Mouse (Mus musculus) forebrain, postnatal 0 days (tissue): ENCODE measurements around the gene Gm42517. TPM values are rescaled to one million over a fixed set of nuclear protein-coding genes. Genes with fewer than 3 reads are reported as not detected.

Source experiments
- ATAC-seq: fragments of 200-750 bp; cut with Nextera tagmentation; 2 replicates; pipeline ENCODE4 v1.8.0; 2017; ENCODE audit warnings: mild to moderate bottlenecking, moderate library complexity
- DNase-seq: peaks from one replicate; pipeline ENCODE4 v3.0.0-alpha.2; 2015
- H3K27ac ChIP-seq: fragments of 300-500 bp; sonication (generic); 2 replicates; pipeline ENCODE4 v1.5.1; 2014; ENCODE audit warnings: low read depth, mild to moderate bottlenecking, antibody characterized with exemption, low read length, moderate library complexity, mixed read lengths
- H3K27me3 ChIP-seq: fragments of 300-500 bp; sonication (generic); 2 replicates; pipeline ENCODE4 v1.6.1; 2014; ENCODE audit warnings: mild to moderate bottlenecking, low read length, mixed read lengths; ENCODE audit not compliant: insufficient read depth
- H3K36me3 ChIP-seq: fragments of 300-500 bp; sonication (generic); 2 replicates; pipeline ENCODE4 v1.6.1; 2014; ENCODE audit warnings: mild to moderate bottlenecking, moderate library complexity; ENCODE audit not compliant: insufficient read depth
- H3K4me1 ChIP-seq: fragments of 300-500 bp; sonication (generic); 2 replicates; pipeline ENCODE4 v1.6.1; 2014; ENCODE audit warnings: antibody characterized with exemption; ENCODE audit not compliant: insufficient read depth
- H3K4me2 ChIP-seq: fragments of 300-500 bp; sonication (generic); 2 replicates; pipeline ENCODE4 v1.6.1; 2014; ENCODE audit warnings: low read depth, mild to moderate bottlenecking, moderate library complexity
- H3K4me3 ChIP-seq: fragments of 300-500 bp; sonication (generic); 2 replicates; pipeline ENCODE4 v1.5.1; 2014; ENCODE audit warnings: low read depth, low read length, mixed read lengths
- H3K9ac ChIP-seq: fragments of 300-500 bp; sonication (generic); 2 replicates; pipeline ENCODE4 v1.6.1; 2014; ENCODE audit warnings: mild to moderate bottlenecking
- H3K9me3 ChIP-seq: fragments of 300-500 bp; sonication (generic); 2 replicates; pipeline ENCODE4 v1.6.1; 2016; ENCODE audit warnings: low read length
- CTCF ChIP-seq: sonication (generic); IDR thresholded peaks from 2 replicates; pipeline ENCODE4 v1.5.1; 2016; ENCODE audit warnings: antibody characterized with exemption, control low read depth, low read depth
- WGBS: fragments of 180-500 bp; shearing (Covaris S2); extraction: QIAGEN DNeasy Blood & Tissue Kit; methylation state at CpG from one replicate; pipeline ENCODE4 v1.1.7; 2014; 5-methylcytosine and 5-hydroxymethylcytosine counted together
- polyA plus RNA-seq: library from polyadenylated mRNA; unstranded; fragments of >200 nt; fragmentation: Nextera tagmentation; extraction: Ambion mirVana; gene quantifications from 2 replicates; pipeline ENCODE4 v1.2.1, GENCODE M21; 2015
- total RNA-seq: library from RNA; depleted of rRNA; stranded (reverse); fragments of >200 nt; gene quantifications from 2 replicates; pipeline ENCODE4 v1.2.3, GENCODE M21; 2014

Gene Gm42517
- total and polyA plus RNA-seq, 2 experiments from 2014 or later = 6.2 to 65.7 TPM

- DNase-seq (no peak), ATAC-seq (no peak)
- H3K27me3 ChIP-seq = no peaks in the 10 kb centered on the region
- no peak overlapping the region for H3K4me3 ChIP-seq
- no peak for TF ChIP-seq CTCF
- H3K36me3 ChIP-seq = no peaks in the 10 kb centered on the region
- no peak overlapping the region for H3K27ac ChIP-seq
- H3K9ac ChIP-seq = no peak overlapping the region
- no peaks in the 10 kb centered on the region for H3K4me1 ChIP-seq
- WGBS = 73% methylated on average over 4 of the region's 4 CpGs
- H3K9me3 ChIP-seq = 0 out of 2 replicates have a peak, but pooled peaks cover 3% of the 10 kb centered on the region
- H3K4me2 ChIP-seq = no peak overlapping the region
Measured at GRCm38 (mm10) chr5:108386449-108386848, 18.7 kb upstream of the Gm42517 start.

DNA sequence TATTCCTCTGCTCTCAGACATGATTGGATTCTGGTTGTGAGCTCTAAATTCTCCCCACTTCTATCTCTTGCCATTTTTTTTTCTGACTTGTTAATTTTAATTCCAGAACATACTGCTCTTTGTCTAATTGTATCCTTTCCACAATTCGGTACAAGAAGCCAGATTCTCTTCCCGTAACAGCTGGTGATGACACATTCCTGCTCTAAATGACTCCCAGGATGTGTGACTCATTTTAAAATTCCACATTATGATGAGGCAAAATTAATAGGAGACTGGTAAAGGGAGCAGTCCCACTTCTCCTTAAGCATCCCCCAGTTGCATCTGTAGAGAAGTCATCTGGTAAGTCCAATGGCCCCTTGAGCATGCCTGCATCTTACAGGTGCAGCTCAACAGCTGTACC is 17.9 kb upstream of the Gm42517 start:
- no peaks in the 10 kb centered on the region for H3K27me3 ChIP-seq
- DNase-seq (peak; percentile 7), ATAC-seq (peak; percentile 29; the same call in 1 of the 2 replicates)
- 0 out of 2 replicates have a peak, but pooled peaks cover 3% of the 10 kb centered on the region for H3K9me3 ChIP-seq
- no peaks in the 10 kb centered on the region for H3K36me3 ChIP-seq
- H3K4me1 ChIP-seq = no peaks in the 10 kb centered on the region
- no peak overlapping the region for H3K27ac ChIP-seq
- 82% methylated on average over 2 of the region's 2 CpGs for WGBS
- no peak overlapping the region for H3K4me2 ChIP-seq
- no peak overlapping the region for H3K9ac ChIP-seq
- no peak for TF ChIP-seq CTCF
- H3K4me3 ChIP-seq = no peak overlapping the region

GRCm38 (mm10) chr5:108378346-108378745 is 10.6 kb upstream of the Gm42517 start:
- no peak overlapping the region for H3K4me3 ChIP-seq
- WGBS = 87% methylated on average over 4 of the region's 4 CpGs
- ATAC-seq (no peak), DNase-seq (no peak)
- no peak overlapping the region for H3K27ac ChIP-seq
- no peak overlapping the region for H3K9ac ChIP-seq
- H3K4me1 ChIP-seq = no peaks in the 10 kb centered on the region
- 0 out of 2 replicates have a peak, but pooled peaks cover 3% of the 10 kb centered on the region for H3K9me3 ChIP-seq
- no peaks in the 10 kb centered on the region for H3K36me3 ChIP-seq
- no peaks in the 10 kb centered on the region for H3K27me3 ChIP-seq
- no peak for TF ChIP-seq CTCF
- no peak overlapping the region for H3K4me2 ChIP-seq

DNA sequence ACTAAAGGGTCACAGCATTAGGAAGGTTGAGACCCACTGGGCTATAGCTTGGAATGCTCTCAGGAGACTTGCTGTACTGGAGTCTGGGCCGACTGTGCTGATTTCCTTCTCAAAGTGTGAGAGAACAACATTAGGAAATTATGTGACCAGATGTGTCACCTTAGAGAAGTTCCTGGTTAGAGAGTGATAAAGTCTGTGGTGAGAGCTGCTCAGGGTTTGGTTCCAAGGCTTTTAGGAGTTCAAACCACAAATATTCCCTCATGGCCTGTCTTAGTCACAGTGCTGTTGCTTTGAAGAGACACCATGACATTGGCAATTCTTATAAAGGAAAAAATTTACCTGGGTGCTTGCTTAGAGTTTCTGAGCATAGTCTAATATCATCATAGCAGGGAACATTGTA is 8.3 kb upstream of the Gm42517 start:
- Histone ChIP-seq H3K27ac (no peak overlapping the region), H3K27me3 (peaks cover 14% of the 10 kb centered on the region), H3K4me1 (no peaks in the 10 kb centered on the region), H3K36me3 (no peaks in the 10 kb centered on the region), H3K9ac (no peak overlapping the region), H3K4me3 (no peak overlapping the region), H3K4me2 (no peak overlapping the region), H3K9me3 (no peaks in the 10 kb centered on the region)
- 82% methylated on average over 1 of the region's 1 CpGs for WGBS
- DNase-seq (no peak), ATAC-seq (no peak)
- no peak for TF ChIP-seq CTCF

DNA sequence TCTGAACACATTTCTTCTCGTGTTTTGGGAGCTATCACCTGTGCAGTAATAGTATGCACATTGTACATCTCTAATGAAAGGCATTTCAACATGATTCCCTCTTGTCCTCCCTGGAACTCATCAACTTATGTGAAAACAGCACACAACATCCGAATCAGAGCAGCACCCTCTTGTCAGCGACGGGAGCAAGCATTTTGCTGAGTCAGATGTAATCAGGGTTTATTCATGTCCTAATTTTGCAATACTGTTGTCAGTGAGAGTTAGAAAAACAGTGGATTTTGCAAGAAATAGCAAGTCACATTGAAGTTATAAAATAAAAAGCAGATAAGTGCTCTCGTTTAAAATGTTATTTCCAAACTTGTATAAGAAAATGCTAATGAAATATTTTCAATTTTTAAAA is 6.4 kb upstream of the Gm42517 start:
- TF ChIP-seq CTCF = no peak
- DNase-seq = no peak
- Histone ChIP-seq H3K27me3 (peaks cover 30% of the 10 kb centered on the region), H3K36me3 (no peaks in the 10 kb centered on the region), H3K4me2 (no peak overlapping the region), H3K27ac (no peak overlapping the region), H3K9me3 (no peaks in the 10 kb centered on the region), H3K4me3 (no peak overlapping the region), H3K9ac (no peak overlapping the region), H3K4me1 (no peaks in the 10 kb centered on the region)
- WGBS = 67% methylated on average over 5 of the region's 5 CpGs
- peak; percentile 48 for ATAC-seq

- Histone ChIP-seq H3K36me3 (no peaks in the 10 kb centered on the region), H3K4me2 (no peak overlapping the region), H3K9me3 (no peaks in the 10 kb centered on the region), H3K27me3 (peaks cover 50% of the 10 kb centered on the region), H3K9ac (no peak overlapping the region), H3K27ac (no peak overlapping the region), H3K4me3 (no peak overlapping the region), H3K4me1 (peaks cover 10% of the 10 kb centered on the region; the same call in 1 of the 2 replicates)
- 1% methylated on average over 6 of the region's 6 CpGs for WGBS
- no peak for DNase-seq
- no peak for TF ChIP-seq CTCF
- no peak for ATAC-seq
Measured at GRCm38 (mm10) chr5:108369964-108370363, 2.2 kb upstream of the Gm42517 start.

- TF ChIP-seq CTCF = no peak
- peak; percentile 71 for ATAC-seq
- 4% methylated on average over 48 of the region's 49 CpGs for WGBS
- H3K9ac ChIP-seq = peak overlapping the region; percentile 45
- peak overlapping the region; percentile 91 for H3K4me2 ChIP-seq
- H3K9me3 ChIP-seq = no peaks in the 10 kb centered on the region
- H3K27ac ChIP-seq = 0 out of 2 replicates have a peak overlapping the region, but pooled peaks have one; percentile 42
- H3K4me1 ChIP-seq = peaks cover 10% of the 10 kb centered on the region; the same call in 1 of the 2 replicates
- no peaks in the 10 kb centered on the region for H3K36me3 ChIP-seq
- DNase-seq = peak; percentile 73
- H3K4me3 ChIP-seq = peak overlapping the region; percentile 71
- H3K27me3 ChIP-seq = peaks cover 59% of the 10 kb centered on the region
Measured at GRCm38 (mm10) chr5:108368851-108369621, 1.3 kb upstream of the Gm42517 start.
